Mouse (Mus musculus) testis, adult 2 months (tissue): Measurements from ENCODE around the gene Col4a3. TPM values are rescaled to one million over a fixed set of nuclear protein-coding genes. Genes with fewer than 3 reads are reported as not detected.

Experiments
- H3K27ac ChIP-seq: fragments of 200-500 bp; 2 replicates; pipeline ENCODE4 v1.5.1; 2012; ENCODE audit warnings: low read depth, low read length; ENCODE audit not compliant: control insufficient read depth, insufficient read depth
- H3K27me3 ChIP-seq: fragments of 200-500 bp; 2 replicates; pipeline ENCODE4 v1.6.1; 2012; ENCODE audit warnings: mild to moderate bottlenecking, low read length, moderate library complexity; ENCODE audit not compliant: control insufficient read depth, insufficient read depth
- H3K36me3 ChIP-seq: fragments of 200-500 bp; 2 replicates; pipeline ENCODE4 v1.6.1; 2012; ENCODE audit warnings: mild to moderate bottlenecking, low read length; ENCODE audit not compliant: control insufficient read depth, insufficient read depth
- H3K4me1 ChIP-seq: fragments of 200-500 bp; 2 replicates; pipeline ENCODE4 v1.6.1; 2012; ENCODE audit warnings: low read length; ENCODE audit not compliant: control insufficient read depth, insufficient read depth
- H3K4me3 ChIP-seq: fragments of 200-500 bp; 2 replicates; pipeline ENCODE4 v1.5.1; 2012; ENCODE audit warnings: low read depth, mild to moderate bottlenecking, low read length, moderate library complexity, mixed read lengths; ENCODE audit not compliant: control insufficient read depth
- CTCF ChIP-seq: fragments of 200-500 bp; IDR thresholded peaks from 2 replicates; pipeline ENCODE4 v1.5.1; 2012; ENCODE audit warnings: low read depth, mild to moderate bottlenecking, inconsistent platforms, low read length, moderate library complexity; ENCODE audit not compliant: control insufficient read depth, insufficient read depth, insufficient replicate concordance
- POLR2A ChIP-seq: fragments of 200-500 bp; IDR thresholded peaks from 2 replicates; pipeline ENCODE4 v1.6.1; 2012; ENCODE audit warnings: low read depth, mild to moderate bottlenecking, inconsistent platforms, low read length, moderate library complexity; ENCODE audit not compliant: control insufficient read depth
- polyA plus RNA-seq: library from polyadenylated mRNA; depleted of rRNA; stranded (reverse); fragments of >200 nt; gene quantifications from 2 replicates; pipeline ENCODE4 v1.2.3, GENCODE M21; 2012; rRNA removed

The Col4a3 gene
- polyA plus RNA-seq, 1 experiment, result 7.9 TPM

GRCm38 (mm10) chr1:82771022-82771586, 184.4 kb downstream of the Col4a3 start, which contains the start of gene Gm47791:
Gene Gm47791 (minus strand): TSS chr1:82771243.
- TF ChIP-seq CTCF (no peak), POLR2A (no peak)
- Histone ChIP-seq H3K27ac (no peak within 1 kb of the TSS), H3K36me3 (no peaks in the 10 kb centered on the region), H3K4me3 (peak within 1 kb of the TSS; percentile 40), H3K4me1 (peaks cover 3% of the 10 kb centered on the region; the same call in 1 of the 2 replicates), H3K27me3 (no peaks in the 10 kb centered on the region)

Other genes with a start within 250 kb of the Col4a3 start
- gene Col4a4, start 72 bp upstream of the Col4a3 start, polyA plus RNA-seq, result 4.0 and 5.4 TPM in 2 replicates
- 167 and 199 TPM in 2 replicates for gene Mff, start 138.0 kb downstream of the Col4a3 start, polyA plus RNA-seq
- not detected in 2 replicates for gene Tm4sf20, start 181.5 kb downstream of the Col4a3 start, polyA plus RNA-seq
- not detected in 2 replicates for gene Gm47791, start 184.3 kb downstream of the Col4a3 start, polyA plus RNA-seq